Mouse (Mus musculus) small intestine, adult 2 months (tissue): Measurements from ENCODE around the gene Chmp6. TPM values are rescaled to one million over a fixed set of nuclear protein-coding genes. Genes with fewer than 3 reads are reported as not detected.

Source experiments
- H3K27ac ChIP-seq: fragments of 200-500 bp; 2 replicates; pipeline ENCODE4 v1.5.1; 2012; ENCODE audit warnings: low read depth, low read length, control low read depth, inconsistent platforms; ENCODE audit not compliant: insufficient read depth
- H3K27me3 ChIP-seq: fragments of 200-500 bp; 2 replicates; pipeline ENCODE4 v1.6.1; 2012; ENCODE audit warnings: mild to moderate bottlenecking, moderate library complexity, low read length, inconsistent platforms; ENCODE audit not compliant: control insufficient read depth, insufficient read depth
- H3K36me3 ChIP-seq: fragments of 200-500 bp; 2 replicates; pipeline ENCODE4 v1.6.1; 2012; ENCODE audit warnings: mild to moderate bottlenecking, low read length, control low read depth, inconsistent platforms; ENCODE audit not compliant: control insufficient read depth, insufficient read depth
- H3K4me1 ChIP-seq: fragments of 200-500 bp; 2 replicates; pipeline ENCODE4 v1.6.1; 2012; ENCODE audit warnings: low read length, inconsistent platforms, mixed read lengths; ENCODE audit not compliant: control insufficient read depth, insufficient read depth, insufficient read length
- H3K4me3 ChIP-seq: fragments of 200-500 bp; 2 replicates; pipeline ENCODE4 v1.5.1; 2012; ENCODE audit warnings: low read depth, mild to moderate bottlenecking, control low read depth, inconsistent platforms, low read length, moderate library complexity
- CTCF ChIP-seq: fragments of 200-500 bp; IDR thresholded peaks from 2 replicates; pipeline ENCODE4 v1.5.1; 2012; ENCODE audit warnings: low read depth, mild to moderate bottlenecking, control low read depth, inconsistent platforms, low read length, moderate library complexity, mixed read lengths; ENCODE audit not compliant: insufficient replicate concordance, insufficient read length; ENCODE audit errors: extremely low read depth
- POLR2A ChIP-seq: fragments of 200-500 bp; IDR thresholded peaks from 2 replicates; pipeline ENCODE4 v1.6.1; 2012; ENCODE audit warnings: low read depth, mild to moderate bottlenecking, control low read depth, inconsistent platforms, low read length, moderate library complexity
- WGBS: fragments of 180-500 bp; shearing (Covaris S2); methylation state at CpG from one replicate; pipeline ENCODE4 v1.1.7; 2018; 5-methylcytosine and 5-hydroxymethylcytosine counted together
- polyA plus RNA-seq: library from polyadenylated mRNA; depleted of rRNA; stranded (reverse); fragments of >200 nt; gene quantifications from 2 replicates; pipeline ENCODE4 v1.2.3, GENCODE M21; 2012

The Chmp6 gene
- polyA plus RNA-seq, 1 experiment = 137 TPM

- no peak within 1 kb of the TSS for H3K27ac ChIP-seq
- no peaks in the 10 kb centered on the region for H3K27me3 ChIP-seq
- under 1% methylated on average over 70 of the region's 79 CpGs for WGBS
- H3K4me1 ChIP-seq = peaks cover 29% of the 10 kb centered on the region
- TF ChIP-seq POLR2A = peak; percentile 99
- no peak for TF ChIP-seq CTCF
- no peaks in the 10 kb centered on the region for H3K36me3 ChIP-seq
- H3K4me3 ChIP-seq = peak within 1 kb of the TSS; percentile 77
Observed at GRCm38 (mm10) chr11:119942727-119943427, 29.6 kb downstream of the Chmp6 start, which contains the start of gene Baiap2. Baiap2 (plus strand) TSS chr11:119942763.

- Histone ChIP-seq H3K36me3 (no peaks in the 10 kb centered on the region), H3K4me3 (peak overlapping the region; percentile 65), H3K27ac (no peak overlapping the region), H3K27me3 (no peaks in the 10 kb centered on the region), H3K4me1 (peaks cover 24% of the 10 kb centered on the region)
- TF ChIP-seq CTCF (no peak), POLR2A (no peak)
- 9% methylated on average over 32 of the region's 32 CpGs for WGBS
Observed at GRCm38 (mm10) chr11:119943428-119943988, 30.3 kb downstream of the Chmp6 start.

- 22% methylated on average over 7 of the region's 7 CpGs for WGBS
- TF ChIP-seq POLR2A (no peak), CTCF (no peak)
- Histone ChIP-seq H3K27ac (no peak overlapping the region), H3K27me3 (no peaks in the 10 kb centered on the region), H3K36me3 (no peaks in the 10 kb centered on the region), H3K4me3 (no peak overlapping the region), H3K4me1 (peaks cover 16% of the 10 kb centered on the region)
Observed at GRCm38 (mm10) chr11:119945343-119945742, 32.1 kb downstream of the Chmp6 start.

DNA sequence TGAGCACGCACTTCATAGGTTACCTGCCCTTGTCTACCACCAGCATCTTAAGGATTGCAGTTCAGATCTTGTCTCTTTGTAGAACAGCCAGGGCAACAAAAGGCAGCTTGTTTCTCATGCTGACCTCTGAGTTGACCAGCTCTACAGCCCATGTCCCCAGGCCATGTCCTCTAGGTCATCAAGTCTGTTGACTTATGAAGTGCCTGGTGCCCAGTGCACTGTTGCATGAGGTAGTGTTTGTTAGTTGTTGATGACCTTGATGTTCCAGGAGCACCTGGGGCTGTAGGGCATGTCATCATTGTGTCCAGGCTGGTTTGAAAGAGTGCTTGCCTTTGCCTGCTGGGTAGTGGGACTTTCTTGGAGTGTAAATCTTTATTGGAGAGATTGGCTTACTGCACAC is 34.2 kb downstream of the Chmp6 start:
- WGBS = 100% methylated on average over 1 of the region's 1 CpGs
- Histone ChIP-seq H3K27me3 (no peaks in the 10 kb centered on the region), H3K4me1 (peaks cover 18% of the 10 kb centered on the region), H3K36me3 (no peaks in the 10 kb centered on the region), H3K27ac (no peak overlapping the region), H3K4me3 (no peak overlapping the region)
- TF ChIP-seq CTCF (no peak), POLR2A (no peak)

GRCm38 (mm10) chr11:119947897-119948296 is 34.7 kb downstream of the Chmp6 start:
- Histone ChIP-seq H3K27me3 (no peaks in the 10 kb centered on the region), H3K27ac (no peak overlapping the region), H3K4me3 (no peak overlapping the region), H3K36me3 (no peaks in the 10 kb centered on the region), H3K4me1 (peaks cover 22% of the 10 kb centered on the region)
- 57% methylated on average over 2 of the region's 2 CpGs for WGBS
- no peak for TF ChIP-seq POLR2A
- no peak for TF ChIP-seq CTCF

DNA sequence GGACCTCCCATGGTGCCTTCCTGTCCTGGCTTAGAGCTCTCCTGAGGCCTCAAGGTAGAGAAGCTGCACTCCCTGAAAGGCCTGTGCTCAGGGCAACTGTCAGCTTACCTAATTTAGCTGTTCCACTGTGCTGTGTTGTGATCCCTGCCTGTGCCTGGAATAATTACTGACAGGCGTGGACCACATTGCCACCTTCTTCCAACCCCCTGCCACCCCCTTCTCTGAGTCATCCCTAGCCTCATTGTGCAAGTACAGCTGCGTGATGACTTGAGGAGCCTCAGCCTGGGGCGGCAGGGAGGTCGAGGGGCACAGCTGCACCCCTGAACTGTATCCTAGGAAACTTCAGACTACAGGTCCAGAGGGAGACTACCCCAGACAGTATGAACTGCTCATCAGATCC is 35.1 kb downstream of the Chmp6 start:
- no peak overlapping the region for H3K27ac ChIP-seq
- H3K36me3 ChIP-seq = no peaks in the 10 kb centered on the region
- peaks cover 22% of the 10 kb centered on the region for H3K4me1 ChIP-seq
- 47% methylated on average over 4 of the region's 4 CpGs for WGBS
- TF ChIP-seq POLR2A (no peak), CTCF (no peak)
- H3K27me3 ChIP-seq = no peaks in the 10 kb centered on the region
- no peak overlapping the region for H3K4me3 ChIP-seq

- H3K27ac ChIP-seq = no peak overlapping the region
- no peaks in the 10 kb centered on the region for H3K36me3 ChIP-seq
- H3K4me1 ChIP-seq = peaks cover 22% of the 10 kb centered on the region; the same call in 1 of the 2 replicates
- no peak overlapping the region for H3K4me3 ChIP-seq
- TF ChIP-seq POLR2A = no peak
- TF ChIP-seq CTCF = no peak
- 75% methylated on average over 2 of the region's 2 CpGs for WGBS
- no peaks in the 10 kb centered on the region for H3K27me3 ChIP-seq
Observed at GRCm38 (mm10) chr11:119948803-119949202, 35.6 kb downstream of the Chmp6 start.
